Mouse (Mus musculus): ENCODE results near the gene Epb41l4b.

Gene Epb41l4b

GRCm38 (mm10) chr4:57143026-57143937 lies at the start of gene Epb41l4b:
Gene Epb41l4b (minus strand): TSS chr4:57143437.
- DNase-seq: peak; percentile 91

- DNase-seq: no peak
These were observed 48.5 kb upstream of the Epb41l4b start for GRCm38 (mm10) chr4:57191543-57192283.

DNA sequence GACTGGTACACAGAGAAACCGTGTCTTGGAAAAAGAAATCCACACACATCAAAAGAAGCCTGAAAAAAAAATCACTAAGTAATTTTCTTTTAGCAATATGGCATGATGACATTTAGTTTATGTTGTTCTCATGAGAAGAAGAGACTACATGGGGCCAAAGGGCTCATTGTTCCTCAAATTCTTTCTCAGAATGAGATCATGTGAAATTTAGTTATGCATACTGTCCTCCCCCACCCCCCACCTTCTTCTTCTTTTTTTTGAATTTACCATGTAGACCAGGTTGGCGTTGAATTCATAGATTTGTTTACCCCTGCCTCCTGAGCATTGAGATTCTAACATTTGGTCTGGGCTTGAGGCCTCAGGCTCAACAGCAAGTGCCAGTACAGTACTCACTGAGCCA lies 46.6 kb upstream of the Epb41l4b start:
- no peak for DNase-seq

GRCm38 (mm10) chr4:57186035-57186434 lies 42.8 kb upstream of the Epb41l4b start:
- DNase-seq: peak; percentile 61

DNA sequence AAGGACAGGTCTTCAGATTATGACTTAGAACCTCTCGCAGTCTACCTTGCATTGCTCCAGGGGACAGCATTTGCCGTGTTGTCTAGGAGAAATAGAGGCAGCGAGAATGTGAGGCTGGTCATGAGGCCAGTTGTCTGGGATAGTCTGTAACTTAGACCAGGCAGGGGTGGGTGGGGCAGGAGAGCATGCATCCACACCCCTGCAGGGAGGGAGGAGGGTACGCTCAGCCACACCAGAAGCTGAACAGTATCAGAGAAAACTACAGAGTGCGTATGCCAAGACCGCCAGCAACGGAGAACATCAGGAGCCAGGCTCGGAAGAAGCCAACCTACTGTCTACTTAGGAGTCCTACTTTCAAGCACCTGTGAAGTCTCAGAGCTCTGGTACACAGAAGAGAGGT lies 42.2 kb upstream of the Epb41l4b start:
- no peak for DNase-seq

DNA sequence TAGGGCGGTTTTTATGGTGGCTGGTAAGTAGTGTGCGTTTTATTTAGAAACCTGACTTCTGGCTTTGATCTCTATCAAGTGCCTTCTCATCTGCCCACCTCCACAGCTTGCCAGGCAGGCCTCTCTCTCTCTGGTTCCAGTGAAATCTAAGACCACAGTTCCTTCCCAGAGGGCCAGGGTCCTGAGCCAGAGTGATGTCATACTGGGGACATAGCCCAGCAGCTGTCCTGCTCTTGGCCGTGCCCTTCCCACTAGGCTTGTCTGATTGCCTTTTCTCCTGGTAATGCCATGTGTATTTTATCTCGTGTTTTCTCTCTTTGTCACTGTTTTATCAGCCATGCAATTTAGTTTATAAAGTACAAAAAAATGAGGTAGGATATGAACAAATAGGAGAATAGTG lies 40.3 kb upstream of the Epb41l4b start:
- DNase-seq: peak; percentile 21

DNA sequence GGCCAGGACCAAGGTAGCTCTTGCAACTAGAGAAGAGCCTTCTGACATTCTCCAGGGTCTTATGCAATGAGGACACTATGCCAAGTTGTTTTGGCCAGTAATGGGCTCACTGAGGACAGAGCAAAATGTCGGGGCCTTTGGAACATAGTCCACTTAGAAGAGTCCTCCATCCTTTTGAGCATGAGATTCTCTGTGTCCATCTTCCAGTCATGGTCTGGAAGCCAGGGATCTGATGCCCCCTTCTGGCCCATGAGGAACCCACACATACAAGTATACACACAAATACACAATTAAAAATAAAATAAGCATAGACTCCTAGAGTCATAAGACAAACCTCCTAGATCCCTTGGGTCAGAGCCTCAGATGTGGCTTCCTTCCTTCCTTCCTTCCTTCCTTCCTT lies 38.3 kb upstream of the Epb41l4b start:
- DNase-seq: no peak

- DNase-seq: no peak
These were observed 35.6 kb upstream of the Epb41l4b start for GRCm38 (mm10) chr4:57178881-57179280.

DNA sequence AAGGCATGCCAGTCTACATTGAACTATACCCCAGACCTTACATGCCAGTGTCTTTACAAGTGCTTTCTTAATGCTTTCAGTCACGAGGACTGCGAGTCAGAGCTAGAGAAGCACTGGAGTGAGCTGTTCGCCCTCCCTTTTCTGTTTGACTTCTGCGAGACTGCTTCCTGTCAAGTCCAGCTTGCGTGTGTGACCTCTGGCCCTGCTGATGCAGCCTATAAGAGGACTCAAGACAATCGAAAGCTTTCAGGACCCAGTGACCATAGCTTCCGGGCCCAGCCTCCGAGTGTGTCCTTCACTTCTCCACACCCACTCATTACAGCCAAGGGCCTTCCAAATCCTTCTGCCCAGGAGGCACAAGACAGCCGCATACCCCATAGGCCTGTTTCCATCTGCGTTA lies 32.1 kb upstream of the Epb41l4b start:
- peak; percentile 35 for DNase-seq

GRCm38 (mm10) chr4:57172861-57173260 lies 29.6 kb upstream of the Epb41l4b start:
- DNase-seq: no peak

- DNase-seq: no peak
These were observed 28.6 kb upstream of the Epb41l4b start for GRCm38 (mm10) chr4:57171817-57172216.

- no peak for DNase-seq
These were observed 25.4 kb upstream of the Epb41l4b start for GRCm38 (mm10) chr4:57168680-57169079.

GRCm38 (mm10) chr4:57168277-57168676 lies 25.0 kb upstream of the Epb41l4b start:
- no peak for DNase-seq

DNA sequence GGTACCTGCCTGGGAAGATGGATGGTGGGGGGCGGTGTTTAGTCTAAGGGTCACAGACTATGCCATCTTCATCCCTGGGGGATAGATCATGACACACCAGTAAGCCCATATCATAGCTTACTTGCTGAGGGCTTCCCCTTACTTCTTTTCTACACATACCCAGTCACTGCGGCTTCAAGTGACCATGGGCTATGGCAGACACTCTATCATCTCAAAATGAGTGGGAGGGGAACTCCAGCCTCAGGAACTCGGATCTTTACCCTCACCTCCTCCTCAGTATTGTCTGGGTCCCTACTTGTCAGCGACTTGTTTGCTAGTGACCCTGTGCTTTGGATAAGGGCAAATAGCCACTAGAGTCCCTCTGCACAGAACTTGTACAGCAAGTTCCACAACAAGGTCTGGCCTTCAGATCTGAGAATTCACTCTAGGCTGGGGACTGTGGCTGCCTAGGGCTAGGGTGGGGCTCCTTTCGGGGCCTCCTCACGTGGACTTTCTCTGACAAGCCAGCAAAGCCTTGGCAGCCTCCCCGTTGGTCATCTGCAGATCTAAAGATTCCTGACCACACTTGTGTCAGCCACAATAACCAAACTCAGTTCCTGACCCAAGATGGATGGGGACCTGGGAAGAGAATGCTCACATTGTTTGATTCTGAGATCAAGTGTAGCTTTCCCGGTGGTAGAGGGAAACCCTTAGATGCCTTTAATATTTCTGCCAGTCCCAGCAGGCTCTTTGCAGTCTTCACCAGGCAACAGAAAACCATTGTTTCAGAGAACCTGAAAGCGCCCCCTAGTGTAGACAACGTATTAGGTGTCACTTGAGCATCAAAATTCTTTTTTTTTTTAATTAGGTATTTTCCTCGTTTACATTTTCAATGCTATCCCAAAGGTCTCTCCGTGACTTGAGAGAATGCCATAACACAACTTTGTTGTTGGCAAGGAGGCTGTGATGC lies 24.0 kb upstream of the Epb41l4b start:
- peak; percentile 68 for DNase-seq

- DNase-seq: no peak
These were observed 22.4 kb upstream of the Epb41l4b start for GRCm38 (mm10) chr4:57165654-57166053.

DNA sequence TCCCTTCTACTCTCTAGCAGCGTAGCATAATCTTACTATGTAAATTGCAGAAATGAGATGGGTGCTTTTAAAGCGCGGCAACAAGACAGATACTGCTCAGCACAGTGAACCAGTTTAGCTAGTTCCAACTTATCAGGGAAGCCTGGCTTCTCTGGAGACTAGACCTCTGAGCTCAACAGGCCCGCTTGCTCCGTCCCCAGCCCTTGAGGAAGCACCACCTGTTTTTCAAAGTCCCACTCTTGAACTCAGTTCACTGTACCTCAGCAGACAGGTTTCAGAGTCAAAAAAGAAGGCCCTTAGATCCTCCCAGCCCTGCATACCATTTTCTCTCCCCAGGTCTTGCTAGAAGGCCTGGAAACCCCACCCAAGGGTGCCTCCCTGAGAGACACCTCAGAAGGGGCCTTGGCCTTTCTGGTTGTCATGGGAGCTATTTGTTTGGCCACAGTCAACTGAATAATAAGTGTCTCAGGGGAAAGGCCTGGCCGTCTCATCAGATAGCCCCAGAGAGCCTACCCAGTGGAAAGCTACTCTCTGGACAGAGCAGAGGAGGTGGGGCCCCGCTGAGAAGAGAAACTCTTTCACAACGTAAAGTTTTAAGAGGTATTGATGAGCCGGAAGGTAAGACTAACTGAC lies 21.5 kb upstream of the Epb41l4b start:
- DNase-seq: no peak

DNA sequence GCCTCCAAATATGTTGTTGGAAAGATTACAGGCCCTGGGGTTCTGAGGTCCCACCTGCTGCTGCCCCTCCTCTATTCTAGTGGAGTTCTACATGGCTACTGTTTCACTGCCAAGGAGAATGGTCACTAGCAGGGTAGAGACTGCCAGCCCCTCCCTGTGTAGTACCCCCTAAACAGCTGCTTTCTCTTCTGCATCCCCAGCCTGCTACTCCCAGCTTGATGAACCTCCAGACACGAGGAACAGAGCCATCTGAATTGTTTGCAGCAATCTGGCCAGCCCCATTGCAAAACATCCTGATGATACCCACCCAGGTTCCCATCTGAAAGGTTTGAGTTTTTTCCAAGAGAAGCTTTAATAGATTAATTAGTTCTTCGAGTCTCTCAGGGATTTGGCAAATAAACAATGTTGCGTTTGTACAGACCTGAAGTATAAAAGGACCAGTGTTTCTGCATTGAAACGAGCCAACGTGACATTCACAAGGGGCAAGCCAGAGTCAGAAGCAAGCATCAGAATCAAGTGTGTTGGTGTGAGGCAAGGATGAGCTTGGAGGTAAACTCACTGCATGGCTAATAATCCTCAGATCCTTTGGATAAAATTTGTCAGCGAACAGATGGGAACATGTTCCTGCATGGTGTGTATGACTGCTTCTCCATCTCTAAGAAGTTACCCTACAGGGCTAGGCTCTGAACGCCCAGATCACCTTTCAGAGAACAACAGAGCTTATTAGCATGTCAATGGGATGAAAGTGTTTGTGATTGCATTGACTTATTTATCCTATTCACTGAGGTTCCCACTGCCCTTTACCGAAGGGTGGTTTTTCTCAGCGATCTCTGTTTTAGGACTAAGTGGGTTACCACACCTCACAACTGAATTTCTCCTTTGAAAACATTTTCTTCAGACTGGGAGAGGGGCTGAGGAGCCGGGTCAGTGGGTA lies 19.8 kb upstream of the Epb41l4b start:
- no peak for DNase-seq

DNA sequence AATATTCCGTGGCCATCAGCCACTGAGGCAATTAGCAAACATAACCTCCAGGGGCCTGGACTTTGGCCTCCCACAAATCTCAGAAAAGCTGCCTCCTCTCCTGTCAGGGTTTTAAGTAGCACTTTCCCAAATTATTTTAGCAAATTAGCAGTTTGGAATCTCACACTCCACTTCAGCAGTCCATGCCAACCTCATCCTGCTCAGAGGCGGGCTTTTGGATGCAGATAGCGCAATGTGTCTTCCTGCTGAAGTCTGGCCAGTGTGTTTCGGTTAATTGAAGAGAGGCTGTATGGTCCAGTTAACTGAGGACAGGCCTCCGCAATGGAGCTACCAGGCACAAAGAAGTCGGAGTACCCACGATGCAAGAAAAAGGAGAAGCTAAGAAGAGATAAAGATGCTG lies 17.3 kb upstream of the Epb41l4b start:
- DNase-seq: no peak

DNA sequence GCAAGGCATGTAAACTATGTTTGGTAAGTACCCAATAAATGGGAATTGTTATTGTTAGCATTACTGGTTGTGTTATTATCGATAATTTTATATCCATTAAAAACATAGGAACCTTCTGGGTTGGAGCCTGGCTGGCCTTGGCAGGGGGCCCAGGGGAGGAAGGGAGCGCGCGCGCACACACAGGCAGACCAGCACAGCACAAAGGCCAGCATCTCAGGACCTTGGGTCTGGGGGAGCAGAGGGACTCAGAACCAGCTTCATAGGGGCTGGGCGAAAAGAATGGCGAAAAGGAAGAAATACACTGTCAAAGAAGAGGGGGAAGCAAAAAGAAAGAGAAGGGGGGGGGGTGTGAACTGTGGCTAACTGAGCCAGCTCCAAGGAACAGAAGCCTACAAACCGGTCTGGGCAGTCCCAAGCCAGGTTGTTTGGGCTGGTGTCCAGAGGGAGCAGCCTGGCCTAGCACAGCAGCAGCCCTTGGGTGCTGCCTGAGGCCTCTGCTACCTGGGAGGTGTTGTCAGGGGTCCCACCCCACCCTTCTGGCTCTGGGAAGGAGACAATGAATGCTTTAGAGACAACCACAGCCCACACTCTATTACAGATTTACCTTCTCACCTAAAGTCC lies 13.4 kb upstream of the Epb41l4b start:
- no peak for DNase-seq

GRCm38 (mm10) chr4:57153838-57154237 lies 10.6 kb upstream of the Epb41l4b start:
- no peak for DNase-seq

All from embryo, embryonic 11 days (tissue).